Mouse (Mus musculus) testis, postnatal 14 days (tissue): Measurements from ENCODE around the gene Stpg4.

Source experiments
- DNase-seq: peaks from one replicate; pipeline ENCODE4 v3.0.0; 2021; ENCODE audit warnings: low spot score

Gene Stpg4

GRCm38 (mm10) chr17:87446767-87447611 lies 19.4 kb upstream of the Stpg4 start, which contains the start of gene Calm2:
Gene Calm2 (minus strand): TSS chr17:87446935.
- DNase-seq = peak; percentile 98

DNA sequence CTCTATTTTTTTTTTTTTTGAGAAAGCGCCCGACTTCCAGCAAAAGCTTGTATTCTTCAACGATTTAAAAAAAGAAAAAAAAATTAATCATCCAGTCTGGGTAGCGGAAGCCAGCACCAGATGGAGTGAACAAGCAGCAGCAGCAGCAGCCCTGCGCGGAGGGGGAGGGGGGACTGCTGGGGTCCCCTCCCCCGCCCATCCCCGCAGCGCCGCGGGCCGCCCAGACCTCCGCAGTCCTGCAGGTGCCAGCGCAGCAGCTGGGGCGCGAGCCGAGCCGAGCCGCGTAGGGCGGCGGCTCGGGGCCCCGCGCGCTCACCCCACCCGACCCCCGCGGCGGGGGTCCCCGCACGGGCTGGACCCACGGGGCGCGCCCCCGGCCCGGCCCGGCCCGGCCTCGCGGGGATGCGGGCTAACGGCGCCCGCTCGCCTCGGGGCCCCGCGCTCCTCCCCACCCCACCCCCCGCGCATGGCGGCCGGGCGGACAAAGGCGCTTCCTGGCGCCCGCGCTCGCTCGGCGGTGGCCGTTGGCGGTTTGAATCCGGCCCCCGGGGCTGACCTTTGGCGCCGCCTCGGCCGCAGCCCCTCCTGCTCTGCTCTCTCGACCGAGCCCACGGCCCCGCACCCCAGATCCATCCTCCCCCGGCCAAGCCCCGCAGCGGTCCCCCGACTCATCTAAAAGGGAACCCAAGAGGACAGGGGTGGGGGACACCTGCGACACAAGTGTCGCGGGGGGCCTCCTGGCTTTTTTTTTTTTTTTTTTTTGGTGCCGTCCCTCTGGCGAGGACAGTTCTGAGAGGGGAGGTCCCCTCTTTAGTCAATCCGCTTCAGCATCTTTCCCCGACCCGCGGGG lies 18.6 kb upstream of the Stpg4 start:
- DNase-seq = peak; percentile 80

DNA sequence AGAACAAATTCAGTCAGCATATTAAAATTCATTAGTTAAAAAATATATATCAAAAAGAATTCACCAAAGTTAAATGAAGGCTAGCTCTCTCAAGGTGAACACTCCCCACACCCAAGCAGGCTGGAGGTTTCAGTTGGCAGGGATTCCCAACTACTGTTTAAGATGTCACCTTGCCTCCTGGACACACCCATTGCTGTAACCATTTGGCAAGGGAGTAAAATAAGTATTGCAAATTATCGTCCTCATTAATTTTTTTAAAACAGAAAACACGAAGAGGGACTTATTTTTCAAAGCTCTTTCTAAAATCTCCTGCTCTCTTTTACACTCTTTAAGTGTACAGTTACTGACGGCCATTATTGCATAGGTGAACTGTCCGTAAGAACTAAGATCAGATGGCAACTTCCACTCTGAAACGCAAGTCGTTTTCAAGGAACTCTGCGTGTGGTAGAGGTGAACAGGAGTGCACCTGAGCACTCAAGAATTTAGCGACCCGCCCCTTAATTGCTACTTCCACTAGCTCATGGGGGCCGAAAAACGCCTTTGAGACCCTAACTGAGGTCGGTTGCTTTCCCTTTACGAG lies 17.9 kb upstream of the Stpg4 start:
- DNase-seq = peak; percentile 45

DNA sequence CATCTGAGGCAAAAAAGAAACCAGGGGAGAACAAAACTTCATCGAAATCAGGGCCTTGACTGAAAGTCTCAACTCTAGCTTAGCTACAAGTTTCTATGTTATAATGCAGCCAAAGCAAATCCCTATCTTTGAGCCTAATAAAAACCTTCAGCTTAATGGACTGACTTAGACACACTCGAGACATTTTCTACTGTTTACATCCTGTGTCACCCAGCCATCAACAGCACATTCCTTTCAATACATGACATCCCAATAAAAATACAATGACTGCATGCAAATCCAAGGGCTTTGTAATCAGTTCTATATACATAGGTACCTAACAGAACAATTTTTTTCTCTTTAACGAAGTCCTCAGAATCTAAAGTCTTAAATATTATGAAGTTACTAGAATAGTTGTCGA lies 17.2 kb upstream of the Stpg4 start:
- no peak for DNase-seq

GRCm38 (mm10) chr17:87441537-87441936 lies 14.0 kb upstream of the Stpg4 start:
- no peak for DNase-seq

- DNase-seq = no peak
These were observed 11.9 kb upstream of the Stpg4 start for GRCm38 (mm10) chr17:87439441-87439840.

DNA sequence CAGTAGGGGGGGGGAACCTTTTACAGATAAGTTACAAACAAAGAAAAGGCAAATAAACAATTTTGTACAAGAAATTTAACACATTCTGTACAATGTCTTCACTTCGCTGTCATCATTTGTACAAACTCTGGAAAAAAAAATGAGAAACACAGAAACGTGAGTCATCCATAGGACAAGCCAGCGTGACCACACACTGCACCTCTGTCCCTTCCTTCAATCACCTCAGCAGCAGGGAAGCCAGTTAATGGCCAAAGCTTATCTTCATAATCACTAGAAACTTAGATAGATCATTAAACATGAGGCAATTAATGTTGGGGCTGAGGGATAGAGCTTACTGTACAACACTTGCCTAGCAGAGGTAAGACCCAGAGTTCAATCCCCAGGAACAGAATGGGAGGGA lies 6.4 kb upstream of the Stpg4 start:
- DNase-seq = no peak

DNA sequence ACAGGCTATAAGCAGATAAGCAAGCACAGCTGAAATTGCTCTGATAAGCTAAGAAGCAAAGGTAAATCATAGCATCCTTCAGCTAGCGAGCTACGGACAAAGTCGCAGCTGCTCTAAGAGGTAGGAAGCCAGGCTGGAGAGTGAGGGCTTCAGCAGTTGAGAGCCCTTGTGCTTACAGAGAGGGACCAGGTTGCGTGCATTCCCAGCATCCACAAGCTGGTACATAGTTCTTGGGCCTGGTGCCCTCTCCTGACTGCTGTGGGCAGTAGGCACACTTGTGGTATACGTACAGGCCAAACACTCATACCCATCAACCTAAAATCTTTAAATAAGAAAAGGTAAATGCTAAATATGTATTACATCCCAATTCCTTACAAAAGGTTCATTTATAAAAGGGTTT lies 5.2 kb upstream of the Stpg4 start:
- no peak for DNase-seq

- DNase-seq = no peak
These were observed 4.8 kb upstream of the Stpg4 start for GRCm38 (mm10) chr17:87432314-87432713.

DNA sequence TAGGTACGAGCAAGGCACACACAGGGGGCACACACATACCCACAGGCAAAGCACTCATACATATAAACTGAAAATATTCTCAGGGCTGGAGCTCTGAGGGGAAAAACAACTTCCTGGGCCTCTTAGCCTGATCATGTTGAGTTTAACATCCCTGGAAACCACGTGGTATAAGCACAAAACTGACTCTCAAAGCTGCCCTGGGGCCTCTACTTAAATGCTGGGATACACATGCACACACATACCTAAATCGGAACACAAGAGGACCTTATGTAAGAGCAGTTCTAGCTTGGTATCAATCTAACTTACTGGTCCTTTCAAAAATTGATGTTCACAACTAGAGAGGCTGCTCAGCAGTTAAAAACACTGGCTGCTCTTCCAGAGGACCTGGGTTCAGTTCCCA lies 1.9 kb upstream of the Stpg4 start:
- no peak for DNase-seq

DNA sequence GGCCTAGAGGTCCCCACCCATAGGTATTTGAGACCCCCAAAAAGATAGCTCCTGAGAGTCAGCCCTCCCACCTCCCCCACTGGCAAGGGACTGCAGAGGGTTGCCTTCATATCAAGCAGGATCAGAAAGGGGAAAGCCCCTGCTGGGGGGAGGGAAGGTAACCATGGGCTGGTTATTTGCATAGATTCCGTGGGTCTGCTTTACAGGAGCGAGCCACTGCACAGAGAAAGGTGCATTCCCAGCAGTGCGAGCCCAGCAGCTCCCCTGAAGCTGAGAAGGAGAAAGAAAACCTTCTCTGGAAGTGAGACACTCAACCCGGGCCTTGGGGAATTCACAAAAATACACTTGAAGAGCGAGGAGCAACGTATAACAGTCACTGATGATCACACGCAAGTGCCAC lies 9.5 kb downstream of the Stpg4 start:
- no peak for DNase-seq

GRCm38 (mm10) chr17:87406646-87407045 lies 20.9 kb downstream of the Stpg4 start:
- no peak for DNase-seq

GRCm38 (mm10) chr17:87405576-87405975 lies 22.0 kb downstream of the Stpg4 start:
- DNase-seq = no peak

DNA sequence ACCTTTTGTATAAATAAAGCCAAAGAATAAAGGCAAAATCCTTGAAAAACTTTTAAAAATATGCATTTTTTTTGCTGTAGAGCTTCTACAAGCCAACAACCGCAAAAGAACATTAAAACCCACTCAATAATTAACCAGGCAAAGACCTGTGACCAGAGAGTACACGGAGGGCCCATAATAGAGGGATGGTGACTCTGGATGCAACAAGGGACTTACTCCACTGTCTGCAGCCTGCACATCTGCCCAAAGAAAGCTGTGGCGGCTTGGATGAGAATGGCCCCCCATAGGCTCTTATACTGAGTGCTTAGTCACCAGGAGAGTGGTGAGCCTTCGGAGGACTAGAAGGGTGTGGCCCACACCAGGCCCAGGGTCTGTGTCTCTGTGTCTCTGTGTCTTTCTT lies 24.1 kb downstream of the Stpg4 start:
- DNase-seq = no peak

- DNase-seq = no peak
These were observed 25.1 kb downstream of the Stpg4 start for GRCm38 (mm10) chr17:87402444-87402843.

DNA sequence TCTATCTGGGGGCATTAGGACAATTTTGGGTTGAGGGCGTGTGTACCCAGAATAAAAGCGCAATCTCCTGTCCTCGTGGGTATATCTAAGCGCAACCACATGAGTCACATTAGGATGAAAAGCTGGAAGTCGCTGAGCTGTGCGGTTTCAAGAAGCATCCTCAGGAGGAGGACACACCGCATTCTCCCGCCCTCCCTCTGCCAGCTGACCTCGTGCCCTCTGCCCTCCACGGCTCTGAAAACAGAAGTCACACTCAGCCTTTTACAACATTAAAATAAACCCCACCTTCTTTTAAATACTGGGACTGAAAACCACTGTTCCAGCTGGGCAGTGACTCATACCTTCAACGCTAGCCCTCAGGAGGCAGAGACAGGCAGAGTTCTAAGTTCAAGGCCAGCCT lies 30.5 kb downstream of the Stpg4 start:
- DNase-seq = no peak

- DNase-seq = no peak
These were observed 36.3 kb downstream of the Stpg4 start for GRCm38 (mm10) chr17:87391242-87391641.

DNA sequence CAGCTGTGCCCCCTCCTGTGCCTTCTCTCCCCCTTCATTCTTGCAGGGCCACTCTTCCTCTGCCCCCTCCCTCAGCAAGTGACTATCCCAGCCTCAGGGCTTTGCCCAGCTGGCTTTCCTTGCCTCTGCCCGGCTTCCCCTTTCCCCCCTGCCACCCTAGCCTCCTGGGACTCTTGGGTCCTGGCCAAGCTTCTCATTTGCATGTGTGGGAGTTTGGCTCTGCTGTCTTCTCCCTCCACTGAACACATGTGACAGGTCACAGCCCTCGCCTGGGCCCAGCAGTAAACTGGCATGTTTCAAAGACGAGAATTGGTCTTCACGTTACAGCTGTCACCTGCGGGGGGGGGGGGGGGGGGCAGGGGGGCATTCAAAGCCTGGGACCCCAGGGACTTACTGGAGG lies 40.5 kb downstream of the Stpg4 start:
- DNase-seq = no peak

DNA sequence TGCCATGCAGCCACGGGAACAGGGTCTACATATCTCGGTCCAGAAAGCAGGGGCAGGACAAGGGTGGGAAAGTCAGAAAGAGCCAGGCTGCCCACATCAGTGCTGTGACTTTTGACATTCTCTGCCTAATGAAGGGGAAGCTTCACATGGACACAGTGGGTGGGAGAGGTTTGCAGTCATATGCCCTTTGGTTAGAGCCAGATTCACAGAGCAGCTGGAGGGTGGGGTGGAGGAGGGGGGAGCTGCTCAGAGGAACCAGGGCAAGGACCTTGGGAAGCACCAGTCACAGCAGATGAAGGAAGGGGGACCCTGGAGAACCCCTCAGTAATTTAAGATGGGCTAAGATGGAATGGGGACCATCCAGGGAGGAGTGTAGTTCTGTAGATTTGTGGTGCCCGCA lies 41.7 kb downstream of the Stpg4 start:
- DNase-seq = no peak

DNA sequence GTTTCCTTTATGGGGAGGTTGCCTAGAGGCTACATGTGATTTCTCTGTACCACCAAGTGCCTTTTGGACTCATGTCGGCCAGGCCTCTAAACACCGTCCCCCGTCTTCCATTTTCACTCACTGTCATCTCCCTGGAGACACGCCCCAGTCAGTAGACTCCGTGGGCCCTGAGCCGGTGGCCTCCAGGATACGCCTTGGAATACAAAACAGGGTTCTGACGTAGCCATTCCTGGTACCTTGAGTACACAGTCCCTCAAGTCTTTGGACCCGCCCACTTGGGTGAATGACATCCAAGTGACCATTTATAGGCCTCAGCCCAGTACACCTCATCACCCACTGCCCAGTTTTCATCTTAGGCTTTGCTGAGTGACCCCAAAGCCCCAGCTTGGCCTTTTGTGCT lies 46.9 kb downstream of the Stpg4 start:
- DNase-seq = no peak

- no peak for DNase-seq
These were observed 47.7 kb downstream of the Stpg4 start for GRCm38 (mm10) chr17:87379821-87380220.

GRCm38 (mm10) chr17:87379160-87379624 lies 48.3 kb downstream of the Stpg4 start:
- DNase-seq = no peak
